Mouse (Mus musculus) adrenal gland (tissue): ENCODE measurements at regions not wholly inside any gene's neighbourhood (a gene's known extent, or its start where the extent isn't known, plus 50 kb on each side); places are given as distances from the start of the nearest gene placed in this dataset.

ENCODE experiments used
- intact Hi-C: fragments of 180-260 bp; cut with DNase I; formaldehyde crosslinking; loops from one replicate; pipeline ENCODE4 v1.15.1; 2025

- intact Hi-C loops: no loop called here
Observed at GRCm38 (mm10) chr3:106879994-106880393, 53.9 kb upstream of the Olfr266 start.

- intact Hi-C loops: loop anchor here (2.0 kb wide), 1 partner anchor 178 kb away; no protein-coding TSS in a partner anchor
Observed at GRCm38 (mm10) chr3:106903198-106903597, 77.1 kb upstream of the Olfr266 start.

GRCm38 (mm10) chr3:106906668-106907067 lies 80.6 kb upstream of the Olfr266 start:
- intact Hi-C loops: no loop called here

- intact Hi-C loops: no loop called here
Observed at GRCm38 (mm10) chr3:106936067-106936466, 99.9 kb upstream of the Kcna3 start.

- intact Hi-C loops: no loop called here
Observed at GRCm38 (mm10) chr3:106940095-106940494, 95.9 kb upstream of the Kcna3 start.

- intact Hi-C loops: no loop called here
Observed at GRCm38 (mm10) chr3:106955555-106956446, 80.2 kb upstream of the Kcna3 start.

- intact Hi-C loops: no loop called here
Observed at GRCm38 (mm10) chr3:106957162-106957895, 78.6 kb upstream of the Kcna3 start.

- intact Hi-C loops: no loop called here
Observed at GRCm38 (mm10) chr3:106958194-106958593, 77.8 kb upstream of the Kcna3 start.

GRCm38 (mm10) chr3:106960596-106960995 lies 75.4 kb upstream of the Kcna3 start:
- intact Hi-C loops: no loop called here

GRCm38 (mm10) chr3:106962466-106962865 lies 73.5 kb upstream of the Kcna3 start:
- intact Hi-C loops: no loop called here

GRCm38 (mm10) chr3:106966198-106966597 lies 69.8 kb upstream of the Kcna3 start:
- intact Hi-C loops: no loop called here

GRCm38 (mm10) chr3:106967479-106967878 lies 68.5 kb upstream of the Kcna3 start:
- intact Hi-C loops: no loop called here

- intact Hi-C loops: no loop called here
Observed at GRCm38 (mm10) chr3:106974114-106974789, 61.7 kb upstream of the Kcna3 start.

- intact Hi-C loops: no loop called here
Observed at GRCm38 (mm10) chr3:106978728-106979127, 57.2 kb upstream of the Kcna3 start.

GRCm38 (mm10) chr3:106980914-106981313 lies 55.1 kb upstream of the Kcna3 start:
- intact Hi-C loops: no loop called here

GRCm38 (mm10) chr3:106981323-106981722 lies 54.6 kb upstream of the Kcna3 start:
- intact Hi-C loops: no loop called here

- intact Hi-C loops: no loop called here
Observed at GRCm38 (mm10) chr3:106984231-106984630, 51.7 kb upstream of the Kcna3 start.
